Comparison of ENCODE assay signal across 16 mouse cellular contexts in the genomic region with DNA sequence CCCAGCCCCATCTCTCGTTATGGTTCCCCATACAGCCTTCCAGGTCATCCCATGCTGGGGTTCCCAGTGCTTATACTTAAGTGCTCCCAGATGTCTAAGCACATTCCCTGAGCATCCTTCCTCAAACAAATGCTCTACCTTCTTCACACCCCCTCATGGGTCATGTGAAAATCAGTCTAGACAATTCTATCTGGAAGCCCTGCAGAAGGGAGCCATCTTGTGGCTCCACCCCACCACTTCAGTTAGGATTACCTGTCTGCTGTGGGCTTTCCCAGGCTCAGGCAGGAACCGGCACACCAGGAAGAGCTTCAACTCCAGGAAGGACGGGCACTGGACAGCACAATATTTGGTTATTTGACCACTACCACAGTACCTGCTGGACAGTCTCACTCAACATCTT.
DNase-seq lines count a peak whose midpoint lies in the region; ATAC-seq and TF ChIP-seq lines count a peak whose summit lies in the region.
"Had no signal": no experiment of that assay in that cellular context is flagged by ENCODE, and none has a peak within 500 bp of the region (broad histone marks: within the 10 kb centered on the region; RNA-seq: fewer than 3 reads in every experiment).

No protein-coding gene starts in this region.

- no peak overlapping the region for H3K4me2 ChIP-seq in kidney, embryonic 16.5 days (replicated peaks; ENCODE audit: low read depth, low read length)
- no peak overlapping the region for H3K4me2 ChIP-seq in midbrain, embryonic 13.5 days (replicated peaks)
- H3K4me2 ChIP-seq: embryonic facial prominence, embryonic 15.5 days; forebrain, embryonic 12.5 days; limb, embryonic 15.5 days had no signal

- TF ChIP-seq POLR2A in kidney, adult 2 months (IDR thresholded peaks at IDR 0.05; ENCODE audit: low read depth, low read length): no peak
- TF ChIP-seq POLR2A in spleen, adult 2 months (IDR thresholded peaks at IDR 0.05; ENCODE audit: low read depth, low read length): no peak

- H3K4me3 ChIP-seq in kidney, adult 2 months (ENCODE audit: insufficient read depth, low read depth, low read length): no peak overlapping the region
- no peak overlapping the region for H3K4me3 ChIP-seq in kidney, embryonic 16.5 days (ENCODE audit: low read length)
- no peak overlapping the region for H3K4me3 ChIP-seq in spleen, adult 2 months (ENCODE audit: extremely low read depth, insufficient read depth, insufficient read length)
- no peak overlapping the region for H3K4me3 ChIP-seq in midbrain, embryonic 13.5 days (replicated peaks)
- H3K4me3 ChIP-seq: embryonic facial prominence, embryonic 15.5 days; forebrain, embryonic 12.5 days; limb, embryonic 15.5 days; midbrain, embryonic 10.5 days had no signal

- no peak overlapping the region for H3K9ac ChIP-seq in kidney, embryonic 16.5 days (replicated peaks; ENCODE audit: low read length)
- no peak overlapping the region for H3K9ac ChIP-seq in midbrain, embryonic 13.5 days (replicated peaks)
- H3K9ac ChIP-seq: embryonic facial prominence, embryonic 15.5 days; forebrain, embryonic 12.5 days; limb, embryonic 15.5 days had no signal

- H3K9me3 ChIP-seq in kidney, embryonic 16.5 days (ENCODE audit: low read length): no peaks in the 10 kb centered on the region
- H3K9me3 ChIP-seq in midbrain, embryonic 13.5 days: no peaks in the 10 kb centered on the region
- H3K9me3 ChIP-seq: embryonic facial prominence, embryonic 15.5 days; forebrain, embryonic 12.5 days; limb, embryonic 15.5 days; midbrain, embryonic 10.5 days had no signal

- peak; percentile 31; the same call in 1 of the 2 replicates for TF ChIP-seq CTCF in kidney, adult 2 months (conservative IDR thresholded peaks at IDR 0.05; ENCODE audit: insufficient read depth, insufficient read length, low read depth, low read length)
- 0 out of 2 replicates have a peak, but pooled peaks have one; percentile 8 for TF ChIP-seq CTCF in spleen, adult 2 months (IDR thresholded peaks at IDR 0.05; ENCODE audit: extremely low read depth, insufficient read depth, insufficient read length, insufficient replicate concordance)

- no peak for ATAC-seq in kidney, embryonic 16.5 days (ENCODE audit: low FRiP score, low TSS enrichment)
- ATAC-seq in midbrain, embryonic 13.5 days: no peak
- ATAC-seq: hindbrain, embryonic 16.5 days had no signal

- H3K27ac ChIP-seq in kidney, adult 2 months (ENCODE audit: insufficient read depth, low read depth, low read length): no peak overlapping the region
- no peak overlapping the region for H3K27ac ChIP-seq in kidney, embryonic 16.5 days (ENCODE audit: low read length)
- no peak overlapping the region for H3K27ac ChIP-seq in spleen, adult 2 months (ENCODE audit: insufficient read depth, low read length)
- H3K27ac ChIP-seq in midbrain, embryonic 13.5 days: no peak overlapping the region
- H3K27ac ChIP-seq: embryonic facial prominence, embryonic 15.5 days; forebrain, embryonic 12.5 days; limb, embryonic 15.5 days; midbrain, embryonic 10.5 days had no signal

- H3K27me3 ChIP-seq in kidney, adult 2 months (replicated peaks; ENCODE audit: control insufficient read depth, insufficient read depth, low read length): no peaks in the 10 kb centered on the region
- H3K27me3 ChIP-seq in kidney, embryonic 16.5 days (ENCODE audit: insufficient read depth, low read length): no peaks in the 10 kb centered on the region
- no peaks in the 10 kb centered on the region for H3K27me3 ChIP-seq in spleen, adult 2 months (ENCODE audit: control insufficient read depth, insufficient read depth, low read length)
- no peaks in the 10 kb centered on the region for H3K27me3 ChIP-seq in splenic B cell, adult 2 months (ENCODE audit: control insufficient read depth, insufficient read depth, low read length, poor library complexity, severe bottlenecking)
- H3K27me3 ChIP-seq in midbrain, embryonic 13.5 days: no peaks in the 10 kb centered on the region
- H3K27me3 ChIP-seq: embryonic facial prominence, embryonic 15.5 days; forebrain, embryonic 12.5 days; limb, embryonic 15.5 days had no signal

- no peaks in the 10 kb centered on the region for H3K36me3 ChIP-seq in kidney, adult 2 months (ENCODE audit: control insufficient read depth, insufficient read depth, low read length)
- H3K36me3 ChIP-seq in kidney, embryonic 16.5 days (ENCODE audit: insufficient read depth, low read length): no peaks in the 10 kb centered on the region
- H3K36me3 ChIP-seq in spleen, adult 2 months (ENCODE audit: control insufficient read depth, insufficient read depth, low read length): no peaks in the 10 kb centered on the region
- no peaks in the 10 kb centered on the region for H3K36me3 ChIP-seq in splenic B cell, adult 2 months (ENCODE audit: control insufficient read depth, insufficient read depth, low read length, poor library complexity, severe bottlenecking)
- H3K36me3 ChIP-seq in midbrain, embryonic 13.5 days: no peaks in the 10 kb centered on the region
- H3K36me3 ChIP-seq: embryonic facial prominence, embryonic 15.5 days; forebrain, embryonic 12.5 days; limb, embryonic 15.5 days; midbrain, embryonic 10.5 days had no signal

- 90% methylated on average over 3 of the region's 3 CpGs for WGBS in kidney, adult 2 months
- WGBS in kidney, embryonic 16.5 days: 89% methylated on average over 3 of the region's 3 CpGs
- WGBS in spleen, adult 2 months: 88% methylated on average over 3 of the region's 3 CpGs
- WGBS in midbrain, embryonic 13.5 days: 88% methylated on average over 3 of the region's 3 CpGs

- DNase-seq in kidney, adult 2 months: no peak
- DNase-seq in spleen, adult 2 months (ENCODE audit: low read depth in 1 of 2, low spot score in 2 of 2): no peak
- no peak for DNase-seq in spleen, adult 18-20 months
- DNase-seq in cerebellum, adult 8-10 months: peak; percentile 57
- peak; percentile 15 for DNase-seq in splenic B cell, adult 2 months (ENCODE audit: low read depth, low spot score)
- no peak for DNase-seq in Muller cell, postnatal 12 days (ENCODE audit: inconsistent ontology term)
- DNase-seq: heart, postnatal 10 days; layer of hippocampus, adult 9-11 months; right cerebral cortex, postnatal 4 days had no signal

- peaks cover 14% of the 10 kb centered on the region for H3K4me1 ChIP-seq in kidney, adult 2 months (ENCODE audit: control insufficient read depth, insufficient read depth, low read length)
- peaks cover 3% of the 10 kb centered on the region; the same call in 1 of the 2 replicates for H3K4me1 ChIP-seq in kidney, embryonic 16.5 days (ENCODE audit: insufficient read depth, low read length)
- peaks cover 5% of the 10 kb centered on the region; the same call in 1 of the 2 replicates for H3K4me1 ChIP-seq in spleen, adult 2 months (ENCODE audit: control insufficient read depth, insufficient read depth, insufficient read length)
- no peaks in the 10 kb centered on the region for H3K4me1 ChIP-seq in midbrain, embryonic 13.5 days (replicated peaks)
- H3K4me1 ChIP-seq: forebrain, embryonic 12.5 days; midbrain, embryonic 10.5 days had no signal

Comparison
In these comparisons a context has a peak if more than half of its experiments do, and no peak if none do; other contexts are left out.
1. DNase-seq: peak in cerebellum, adult 8-10 months (single experiment) and splenic B cell, adult 2 months (single experiment); none in kidney, adult 2 months (single experiment), spleen, adult 2 months (0 of 2), spleen, adult 18-20 months (0 of 2) and Muller cell, postnatal 12 days (single experiment).